Mouse (Mus musculus): ENCODE results near the gene 9330159F19Rik.

GRCm38 (mm10) chr10:29199835-29200234, 11.6 kb upstream of the 9330159F19Rik start:
- no peak for TF ChIP-seq CTCF (IDR thresholded peaks at IDR 0.05; ENCODE audit: low read depth, low read length)
- no peak for TF ChIP-seq GATA1 (IDR thresholded peaks at IDR 0.05; ENCODE audit: borderline replicate concordance, low read length)
- no peak for TF ChIP-seq POLR2AphosphoS5 (IDR thresholded peaks at IDR 0.05; ENCODE audit: insufficient replicate concordance, low read depth, low read length)
- no peak for TF ChIP-seq GATA2 (IDR thresholded peaks at IDR 0.05; ENCODE audit: borderline replicate concordance, low read depth, low read length)
- TF ChIP-seq TAL1 (conservative IDR thresholded peaks at IDR 0.05; ENCODE audit: low read depth, low read length) = no peak
